Mouse (Mus musculus): ENCODE data around the gene Tomm6.

GRCm38 (mm10) chr17:47655697-47656096 is 32.5 kb downstream of the Tomm6 start:
- TF ChIP-seq POLR2A (IDR thresholded peaks at IDR 0.05; ENCODE audit: control insufficient read depth, low read depth, low read length) (no peak), CTCF (IDR thresholded peaks at IDR 0.05; ENCODE audit: control insufficient read depth, insufficient read depth, insufficient replicate concordance, low read depth, low read length) (no peak)
